Mouse (Mus musculus): ENCODE data around the gene Donson.

GRCm38 (mm10) chr16:91728123-91729065 lies 39.8 kb upstream of the Donson start, which contains the start of gene Cryzl1:
- TF ChIP-seq CTCF (IDR thresholded peaks at IDR 0.05; ENCODE audit: insufficient read depth, low read length) (no peak), POLR2A (IDR thresholded peaks at IDR 0.05; ENCODE audit: borderline replicate concordance, extremely low read depth, low read depth, low read length) (peak; percentile 77; the same call in 1 of the 2 replicates)
